Mouse (Mus musculus): ENCODE measurements around the gene Tmem100. TPM values are rescaled to one million over a fixed set of nuclear protein-coding genes. Genes with fewer than 3 reads are reported as not detected.

The Tmem100 gene
- total RNA-seq, 2 experiments from 2014 or later = 9.8 to 15.2 TPM

GRCm38 (mm10) chr11:90059241-90059640, 29.1 kb downstream of the Tmem100 start:
- DNase-seq = no peak

- DNase-seq = no peak
Measured at GRCm38 (mm10) chr11:90062657-90063056, 32.5 kb downstream of the Tmem100 start.

DNA sequence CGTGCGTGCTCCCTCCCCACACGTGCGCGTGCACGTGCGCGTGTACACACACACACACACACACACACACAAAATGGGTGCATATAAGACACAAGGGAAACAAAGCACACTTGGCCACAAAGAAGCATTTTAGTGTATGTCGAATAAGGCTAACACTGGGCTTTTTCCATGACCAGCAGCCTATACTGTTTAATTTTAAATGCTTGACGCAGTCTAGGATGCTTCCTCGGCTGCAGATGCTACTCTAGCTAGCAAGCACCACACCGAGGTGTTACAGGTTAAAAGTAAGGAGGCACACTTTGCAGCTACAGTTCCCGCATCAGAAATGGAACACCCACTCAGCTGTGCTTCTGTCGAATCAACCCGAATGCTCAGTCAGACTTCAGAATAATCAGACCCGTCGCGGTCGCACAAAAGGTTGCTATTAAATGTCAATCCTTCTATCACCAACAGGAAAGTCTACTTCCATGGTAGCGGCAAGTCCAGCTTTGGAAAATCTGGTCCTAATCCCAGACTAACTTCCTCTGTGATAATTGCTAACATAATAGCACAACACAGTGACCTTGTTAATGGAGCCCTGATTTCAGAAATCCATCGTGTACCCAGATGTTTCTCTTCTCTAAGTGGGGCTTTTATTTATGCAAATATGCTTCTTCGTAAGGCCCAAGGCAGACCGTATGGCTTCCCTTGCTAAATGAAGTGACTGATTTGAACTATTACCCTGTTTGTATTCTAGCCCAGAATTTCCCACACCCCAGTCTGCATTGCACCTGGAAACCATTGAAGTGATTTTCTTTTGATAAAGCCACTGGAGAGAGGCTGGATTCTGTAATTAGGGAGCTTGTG, 36.5 kb downstream of the Tmem100 start:
- DNase-seq = no peak

DNA sequence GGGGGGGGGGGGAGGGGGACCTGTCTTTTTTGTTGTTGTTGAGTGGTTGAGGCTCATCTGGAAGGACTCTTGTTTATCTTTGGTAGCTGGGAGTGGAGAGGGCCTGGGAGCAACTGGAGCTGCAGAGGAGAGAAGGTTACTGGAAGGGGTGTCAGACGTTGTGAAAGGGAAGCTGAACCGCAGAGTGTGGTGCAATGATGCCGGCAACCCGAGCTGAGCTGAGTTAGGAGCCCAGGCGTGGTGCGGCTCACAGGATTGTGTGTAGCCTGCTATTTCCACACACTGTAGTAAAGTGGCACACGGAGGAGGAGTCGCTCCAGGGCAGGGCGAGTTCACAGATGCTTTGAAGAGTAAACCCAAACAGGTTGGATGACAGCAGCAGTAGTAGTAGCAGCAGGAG, 41.6 kb downstream of the Tmem100 start:
- DNase-seq = peak in 1 of 2 experiments; percentile 9

DNA sequence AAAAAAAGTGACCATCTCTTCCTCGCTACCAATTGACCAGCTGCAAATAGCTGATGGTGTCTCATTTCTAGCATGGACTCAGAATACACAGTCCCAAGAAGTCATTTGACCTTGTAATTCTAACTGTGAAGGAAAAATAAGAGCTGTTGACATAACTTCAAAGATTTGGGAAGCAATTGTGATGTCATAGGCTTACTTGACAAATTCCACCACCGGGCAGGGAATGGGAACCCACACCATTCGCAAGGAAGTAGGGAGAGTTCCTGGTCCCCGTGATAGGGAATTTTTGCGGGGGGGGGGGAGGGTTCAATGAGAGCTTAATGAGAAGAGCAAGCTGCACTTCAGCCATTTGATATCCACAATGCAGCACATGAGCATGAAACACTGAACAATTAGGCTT, 43.1 kb downstream of the Tmem100 start:
- DNase-seq = no peak

- no peak for DNase-seq
Measured at GRCm38 (mm10) chr11:90076666-90077065, 46.5 kb downstream of the Tmem100 start.

GRCm38 (mm10) chr11:90080678-90081267, 50.6 kb downstream of the Tmem100 start:
- DNase-seq = no peak

DNA sequence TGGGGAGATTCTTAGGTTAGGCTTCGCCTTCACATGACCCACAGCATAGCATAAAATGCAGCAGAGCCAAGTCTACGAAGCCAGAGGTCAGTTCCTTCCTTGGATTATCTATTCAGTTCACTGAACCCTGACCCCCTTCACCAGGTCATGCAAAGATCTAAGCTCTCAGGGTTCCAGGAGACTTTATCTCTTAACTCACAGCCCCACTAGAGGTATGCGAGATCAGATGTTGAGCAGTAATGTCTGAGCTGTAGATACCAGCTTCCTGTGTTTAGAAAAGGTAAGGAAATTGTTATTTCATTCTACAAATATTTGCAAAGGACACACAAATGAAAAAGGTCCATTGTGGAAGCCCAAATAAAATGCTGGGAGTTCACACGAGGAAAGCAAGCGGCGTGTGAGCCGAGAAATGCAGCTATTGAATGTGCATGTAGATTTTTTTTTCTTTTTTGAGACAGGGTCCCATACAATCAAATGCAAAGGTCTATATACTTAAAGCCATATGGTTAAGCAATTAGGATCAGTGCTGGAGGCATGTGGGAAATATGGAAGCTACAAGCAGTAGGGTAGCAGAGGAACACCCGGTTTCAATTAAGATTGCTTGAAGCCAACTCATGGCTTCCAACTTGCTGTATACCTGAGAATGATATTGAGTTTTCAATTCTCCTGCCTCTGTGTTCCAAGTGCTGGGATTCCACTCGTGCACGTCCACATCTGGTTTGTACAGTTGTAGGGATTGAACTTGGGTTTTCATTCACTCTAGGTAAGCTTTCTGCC, 51.9 kb downstream of the Tmem100 start:
- DNase-seq = no peak

DNA sequence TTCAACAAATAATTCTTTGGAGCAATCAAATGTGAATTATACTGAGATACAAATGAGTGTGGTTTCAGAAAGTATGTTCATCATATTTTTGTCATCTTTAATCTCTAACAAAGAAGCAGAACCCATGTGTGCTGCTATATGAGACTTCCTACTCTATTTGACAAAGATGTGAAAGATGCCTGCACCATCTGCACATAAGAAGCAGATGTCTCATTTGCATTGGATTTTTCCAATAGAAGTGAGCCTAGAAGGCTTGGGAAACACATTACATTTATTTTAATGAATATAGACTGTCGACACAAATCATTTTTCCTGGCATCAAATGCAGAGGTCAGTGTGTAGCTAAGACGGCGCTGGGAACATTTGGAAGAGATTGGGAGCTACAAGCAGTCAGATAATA, 52.9 kb downstream of the Tmem100 start:
- no peak for DNase-seq

- DNase-seq = no peak
Measured at GRCm38 (mm10) chr11:90084166-90084565, 54.0 kb downstream of the Tmem100 start.

Other genes starting within 250 kb of the Tmem100 start
- 1 to 10 TPM; 4.0 to 4.7 TPM for gene Pctp, start 27.5 kb upstream of the Tmem100 start, total RNA-seq (2021)
- 1 to 10 TPM; 5.8 to 9.5 TPM for gene Gm45716, start 157.3 kb downstream of the Tmem100 start, total RNA-seq (2021)
- 10 to 100 TPM; 25.4 to 29.9 TPM for gene Mmd, start 219.1 kb downstream of the Tmem100 start, total RNA-seq (2021)

All from heart, adult 18-20 months (tissue).